Mouse (Mus musculus) heart, embryonic 13.5 days (tissue): ENCODE results near the gene Bsg. TPM values are rescaled to one million over a fixed set of nuclear protein-coding genes. Genes with fewer than 3 reads are reported as not detected.
"Not testable (repeated sequence)": the region's sequence is repeated elsewhere in the genome, so short reads cannot be mapped to it uniquely, and the experiment has no call there.

Experiments
- ATAC-seq: fragments of 200-750 bp; cut with Nextera tagmentation; 2 replicates; pipeline ENCODE4 v1.8.0; 2017; ENCODE audit warnings: moderate TSS enrichment; ENCODE audit not compliant: insufficient number of reproducible peaks, low FRiP score, low TSS enrichment; ENCODE audit errors: extremely low read depth
- H3K27ac ChIP-seq: fragments of 300-500 bp; sonication (generic); replicated peaks from 2 replicates; pipeline ENCODE4 v1.5.1; 2015; ENCODE audit warnings: moderate library complexity, mild to moderate bottlenecking, inconsistent platforms
- H3K27me3 ChIP-seq: fragments of 300-500 bp; sonication (generic); replicated peaks from 2 replicates; pipeline ENCODE4 v1.6.1; 2015; ENCODE audit warnings: mild to moderate bottlenecking, inconsistent platforms
- H3K36me3 ChIP-seq: fragments of 300-500 bp; sonication (generic); 2 replicates; pipeline ENCODE4 v1.6.1; 2015; ENCODE audit warnings: mild to moderate bottlenecking, inconsistent platforms
- H3K4me1 ChIP-seq: fragments of 300-500 bp; sonication (generic); 2 replicates; pipeline ENCODE4 v1.6.1; 2015; ENCODE audit warnings: inconsistent platforms
- H3K4me2 ChIP-seq: fragments of 300-500 bp; sonication (generic); 2 replicates; pipeline ENCODE4 v1.6.1; 2015; ENCODE audit warnings: inconsistent platforms, mild to moderate bottlenecking, moderate library complexity
- H3K4me3 ChIP-seq: fragments of 300-500 bp; sonication (generic); 2 replicates; pipeline ENCODE4 v1.5.1; 2015; ENCODE audit warnings: moderate library complexity, mild to moderate bottlenecking, inconsistent platforms
- H3K9ac ChIP-seq: fragments of 300-500 bp; sonication (generic); 2 replicates; pipeline ENCODE4 v1.6.1; 2015; ENCODE audit warnings: inconsistent platforms, mild to moderate bottlenecking, moderate library complexity
- H3K9me3 ChIP-seq: fragments of 300-500 bp; sonication (generic); 2 replicates; pipeline ENCODE4 v1.6.1; 2016; ENCODE audit warnings: inconsistent platforms
- WGBS: fragments of 180-500 bp; shearing (Covaris S2); methylation state at CpG from one replicate; pipeline ENCODE4 v1.1.7; 2015; ENCODE audit warnings: mixed read lengths; 5-methylcytosine and 5-hydroxymethylcytosine counted together
- polyA plus RNA-seq: library from polyadenylated mRNA; unstranded; fragments of >200 nt; fragmentation: Nextera tagmentation; extraction: Ambion mirVana; gene quantifications from 2 replicates; pipeline ENCODE4 v1.2.1, GENCODE M21; 2015

Gene Bsg
- polyA plus RNA-seq, 1 experiment from 2014 or later = 1,093 TPM

DNA sequence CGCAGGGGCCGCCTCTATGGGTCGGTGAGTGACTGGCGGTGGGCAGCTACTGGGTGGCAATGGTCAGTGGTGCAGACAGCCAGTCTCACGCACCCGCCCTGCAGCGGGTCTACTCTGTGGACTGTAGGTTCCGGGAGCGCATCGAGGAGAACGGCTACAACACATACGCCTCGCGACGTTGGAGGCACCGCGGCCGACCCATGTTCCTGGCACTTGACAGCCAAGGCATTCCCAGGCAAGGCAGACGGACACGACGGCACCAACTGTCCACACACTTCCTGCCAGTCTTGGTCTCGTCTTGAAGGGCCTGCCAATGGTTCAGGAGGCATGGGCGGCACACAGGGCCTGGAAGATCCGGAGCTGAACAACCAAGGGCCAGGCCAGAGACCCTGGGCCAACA lies 52.4 kb downstream of the Bsg start:
- Histone ChIP-seq H3K36me3 (peaks cover 59% of the 10 kb centered on the region), H3K27ac (no peak overlapping the region), H3K4me2 (no peak overlapping the region), H3K27me3 (peaks cover 4% of the 10 kb centered on the region), H3K9me3 (no peaks in the 10 kb centered on the region), H3K4me3 (no peak overlapping the region), H3K4me1 (peaks cover 7% of the 10 kb centered on the region), H3K9ac (no peak overlapping the region)
- WGBS = 88% methylated on average over 24 of the region's 24 CpGs
- no peak for ATAC-seq

- not testable (repeated sequence) for H3K9me3 ChIP-seq, H3K4me2 ChIP-seq, H3K4me3 ChIP-seq
Measured at GRCm38 (mm10) chr10:79759675-79760074, 55.4 kb downstream of the Bsg start.

DNA sequence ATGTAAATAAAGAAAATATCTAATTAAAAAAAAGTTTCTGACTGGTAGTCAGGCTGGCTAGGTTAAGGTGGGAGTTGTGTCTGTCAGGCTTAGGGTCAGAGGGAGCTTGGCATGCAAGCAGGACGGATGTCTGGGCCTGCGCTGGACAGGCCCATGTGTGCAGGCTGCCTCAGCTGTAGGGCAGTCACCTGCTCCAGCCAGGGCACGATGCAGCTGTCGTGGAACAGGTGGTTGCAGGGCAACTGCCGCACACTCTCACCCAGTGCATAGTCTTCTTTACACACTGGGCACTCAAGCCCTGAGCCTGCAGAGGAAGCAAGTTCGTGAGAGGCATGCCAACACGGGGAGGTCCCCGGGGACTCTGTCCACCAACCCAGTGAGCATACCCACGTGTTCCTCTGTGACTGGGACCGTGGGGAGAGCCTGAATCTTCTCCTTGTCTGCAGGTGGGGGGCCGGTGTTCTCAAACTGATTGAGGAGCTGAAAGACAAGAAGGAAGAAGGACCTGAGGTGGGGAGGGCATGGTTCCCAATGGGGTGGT lies 56.4 kb downstream of the Bsg start:
- Histone ChIP-seq H3K4me1 (peaks cover 27% of the 10 kb centered on the region), H3K27me3 (peaks cover under 1% of the 10 kb centered on the region; the same call in 1 of the 2 replicates), H3K9me3 (no peaks in the 10 kb centered on the region), H3K4me2 (no peak overlapping the region), H3K9ac (no peak overlapping the region), H3K27ac (no peak overlapping the region), H3K4me3 (no peak overlapping the region), H3K36me3 (peaks cover 71% of the 10 kb centered on the region)
- WGBS = 90% methylated on average over 11 of the region's 11 CpGs
- ATAC-seq = no peak

More at GRCm38 (mm10) chr10:79759675-79760074, 55.4 kb downstream of the Bsg start:
- not testable (repeated sequence) for ATAC-seq, H3K27me3 ChIP-seq, H3K9ac ChIP-seq, H3K27ac ChIP-seq
- Histone ChIP-seq H3K36me3 (peaks cover 73% of the 10 kb centered on the region), H3K4me1 (peaks cover 23% of the 10 kb centered on the region)
- 90% methylated on average over 1 of the region's 1 CpGs for WGBS

Other genes with a start within 250 kb of the Bsg start
- not detected in 2 replicates for gene Vmn2r83, start 235.8 kb upstream of the Bsg start, polyA plus RNA-seq
- gene Plpp2, start 170.7 kb upstream of the Bsg start, polyA plus RNA-seq = 10.9 and 13.1 TPM in 2 replicates
- 32.9 and 33.5 TPM in 2 replicates for gene Mier2, start 149.3 kb upstream of the Bsg start, polyA plus RNA-seq
- gene Theg, start 117.2 kb upstream of the Bsg start, polyA plus RNA-seq = not detected in 2 replicates
- not detected in 2 replicates for gene C2cd4c, start 90.5 kb upstream of the Bsg start, polyA plus RNA-seq
- 1.9 and 2.6 TPM in 2 replicates for gene Shc2, start 66.6 kb upstream of the Bsg start, polyA plus RNA-seq
- not detected in 2 replicates for gene Odf3l2, start 58.8 kb upstream of the Bsg start, polyA plus RNA-seq
- 0.82 and 1.2 TPM in 2 replicates for gene Madcam1, start 39.9 kb upstream of the Bsg start, polyA plus RNA-seq
- 41.4 and 43.1 TPM in 2 replicates for gene Tpgs1, start 35.1 kb upstream of the Bsg start, polyA plus RNA-seq
- 122 and 136 TPM in 2 replicates for gene Cdc34, start 22.3 kb upstream of the Bsg start, polyA plus RNA-seq
- gene Gzmm, start 15.5 kb upstream of the Bsg start, polyA plus RNA-seq = 0.67 and 1.0 TPM in 2 replicates
- gene Hcn2, start 12.1 kb downstream of the Bsg start, polyA plus RNA-seq = 0.06 and 0.09 TPM in 2 replicates
- 30.2 and 30.9 TPM in 2 replicates for gene Polrmt, start 42.1 kb downstream of the Bsg start, polyA plus RNA-seq
- gene Fgf22, start 50.6 kb downstream of the Bsg start, polyA plus RNA-seq = 0.17 TPM in 1 of 2 replicates, not detected in the other
- gene Rnf126, start 62.5 kb downstream of the Bsg start, polyA plus RNA-seq = 61.4 and 66.3 TPM in 2 replicates
- gene Fstl3, start 72.8 kb downstream of the Bsg start, polyA plus RNA-seq = 23.8 and 27.3 TPM in 2 replicates
- gene Prss57, start 86.5 kb downstream of the Bsg start, polyA plus RNA-seq = 0.51 TPM in 1 of 2 replicates, not detected in the other
- gene Palm, start 89.1 kb downstream of the Bsg start, polyA plus RNA-seq = 67.1 and 69.3 TPM in 2 replicates
- 1.2 and 1.4 TPM in 2 replicates for gene Misp, start 116.5 kb downstream of the Bsg start, polyA plus RNA-seq
- 122 and 141 TPM in 2 replicates for gene Ptbp1, start 149.9 kb downstream of the Bsg start, polyA plus RNA-seq
- 2.5 and 2.6 TPM in 2 replicates for gene Prtn3, start 170.0 kb downstream of the Bsg start, polyA plus RNA-seq
- 15.8 and 16.4 TPM in 2 replicates for gene Plppr3, start 170.1 kb downstream of the Bsg start, polyA plus RNA-seq
- 0.25 and 0.96 TPM in 2 replicates for gene Elane, start 181.8 kb downstream of the Bsg start, polyA plus RNA-seq
- not detected in 2 replicates for gene Cfd, start 186.4 kb downstream of the Bsg start, polyA plus RNA-seq
- 41.8 and 42.1 TPM in 2 replicates for gene Med16, start 204.4 kb downstream of the Bsg start, polyA plus RNA-seq
- gene Gm26602, start 206.4 kb downstream of the Bsg start, polyA plus RNA-seq = 1.7 TPM in 1 of 2 replicates, not detected in the other
- gene Kiss1r, start 212.5 kb downstream of the Bsg start, polyA plus RNA-seq = 0.60 and 0.67 TPM in 2 replicates
- 95.6 and 100 TPM in 2 replicates for gene R3hdm4, start 216.7 kb downstream of the Bsg start, polyA plus RNA-seq
- 3.4 and 4.2 TPM in 2 replicates for gene Arid3a, start 222.6 kb downstream of the Bsg start, polyA plus RNA-seq